Mouse (Mus musculus) small intestine, adult 2 months (tissue): ENCODE results near the gene Trpm3.

Experiments
- CTCF ChIP-seq: fragments of 200-500 bp; IDR thresholded peaks from 2 replicates; pipeline ENCODE4 v1.5.1; 2012; ENCODE audit warnings: low read depth, mild to moderate bottlenecking, control low read depth, inconsistent platforms, low read length, moderate library complexity, mixed read lengths; ENCODE audit not compliant: insufficient replicate concordance, insufficient read length; ENCODE audit errors: extremely low read depth
- POLR2A ChIP-seq: fragments of 200-500 bp; IDR thresholded peaks from 2 replicates; pipeline ENCODE4 v1.6.1; 2012; ENCODE audit warnings: low read depth, mild to moderate bottlenecking, control low read depth, inconsistent platforms, low read length, moderate library complexity

DNA sequence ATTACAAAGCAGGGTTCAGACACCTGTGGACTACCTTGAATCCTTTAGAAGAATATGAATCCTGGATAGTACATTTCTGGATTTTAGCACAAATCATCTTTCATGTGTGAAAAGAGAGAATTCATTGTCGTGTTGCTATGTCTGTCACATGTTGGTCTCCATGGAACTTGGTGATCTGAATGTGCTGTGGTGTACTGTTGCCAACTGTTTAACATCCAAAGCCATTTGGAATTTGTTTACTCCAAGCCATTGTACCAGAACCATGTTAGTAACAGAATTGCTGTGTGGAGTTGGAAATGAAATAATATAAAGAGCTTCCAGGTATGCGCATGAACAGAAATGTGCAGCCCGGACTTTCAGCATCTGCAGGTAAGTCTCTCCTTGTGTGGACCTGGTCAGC is 41.3 kb downstream of the Trpm3 start:
- TF ChIP-seq POLR2A (no peak), CTCF (no peak)
